Mouse (Mus musculus): ENCODE results near the gene BC024978. TPM values are rescaled to one million over a fixed set of nuclear protein-coding genes. Genes with fewer than 3 reads are reported as not detected.

The BC024978 gene
- polyA plus RNA-seq, 1 experiment, result 13.5 TPM

GRCm38 (mm10) chr7:27249928-27250327 is 54.3 kb downstream of the BC024978 start:
- Histone ChIP-seq H3K4me3 (replicated peaks; ENCODE audit: extremely low read depth, low read depth, low read length) (no peak overlapping the region), H3K4me1 (ENCODE audit: control insufficient read depth, insufficient read depth, low read length) (no peaks in the 10 kb centered on the region)
- 71% methylated on average over 5 of the region's 5 CpGs for WGBS
- TF ChIP-seq POLR2A (IDR thresholded peaks at IDR 0.05; ENCODE audit: borderline replicate concordance, extremely low read depth, low read depth, low read length), result no peak
- no peak for TF ChIP-seq CTCF (IDR thresholded peaks at IDR 0.05; ENCODE audit: insufficient read depth, low read length)
- no peak for DNase-seq

- no peaks in the 10 kb centered on the region for H3K4me1 ChIP-seq (ENCODE audit: control insufficient read depth, insufficient read depth, low read length)
- DNase-seq, result peak; percentile 40
- 61% methylated on average over 6 of the region's 6 CpGs for WGBS
- peak overlapping the region; percentile 27 for H3K4me3 ChIP-seq (replicated peaks; ENCODE audit: extremely low read depth, low read depth, low read length)
- no peak for TF ChIP-seq POLR2A (IDR thresholded peaks at IDR 0.05; ENCODE audit: borderline replicate concordance, extremely low read depth, low read depth, low read length)
- no peak for TF ChIP-seq CTCF (IDR thresholded peaks at IDR 0.05; ENCODE audit: insufficient read depth, low read length)
Observed at GRCm38 (mm10) chr7:27251946-27252345, 56.4 kb downstream of the BC024978 start.

GRCm38 (mm10) chr7:27255721-27256120 is 60.1 kb downstream of the BC024978 start:
- no peak for DNase-seq
- peak; percentile 62 for TF ChIP-seq CTCF (IDR thresholded peaks at IDR 0.05; ENCODE audit: insufficient read depth, low read length)
- TF ChIP-seq POLR2A (IDR thresholded peaks at IDR 0.05; ENCODE audit: borderline replicate concordance, extremely low read depth, low read depth, low read length), result no peak
- no peaks in the 10 kb centered on the region for H3K4me1 ChIP-seq (ENCODE audit: control insufficient read depth, insufficient read depth, low read length)
- H3K4me3 ChIP-seq (replicated peaks; ENCODE audit: extremely low read depth, low read depth, low read length), result no peak overlapping the region
- 65% methylated on average over 3 of the region's 3 CpGs for WGBS

- Histone ChIP-seq H3K4me1 (ENCODE audit: control insufficient read depth, insufficient read depth, low read length) (no peaks in the 10 kb centered on the region), H3K4me3 (replicated peaks; ENCODE audit: extremely low read depth, low read depth, low read length) (no peak overlapping the region)
- DNase-seq, result peak; percentile 47
- WGBS, result 44% methylated on average over 27 of the region's 27 CpGs
- TF ChIP-seq CTCF (IDR thresholded peaks at IDR 0.05; ENCODE audit: insufficient read depth, low read length) (no peak), POLR2A (IDR thresholded peaks at IDR 0.05; ENCODE audit: borderline replicate concordance, extremely low read depth, low read depth, low read length) (no peak)
Observed at GRCm38 (mm10) chr7:27257046-27257851, 61.7 kb downstream of the BC024978 start.

- TF ChIP-seq POLR2A (IDR thresholded peaks at IDR 0.05; ENCODE audit: borderline replicate concordance, extremely low read depth, low read depth, low read length) (no peak), CTCF (IDR thresholded peaks at IDR 0.05; ENCODE audit: insufficient read depth, low read length) (no peak)
- whole genome bisulfite sequencing, result 14% methylated on average over 5 of the region's 6 CpGs
- Histone ChIP-seq H3K4me3 (replicated peaks; ENCODE audit: extremely low read depth, low read depth, low read length) (peak overlapping the region; percentile 79), H3K4me1 (ENCODE audit: control insufficient read depth, insufficient read depth, low read length) (no peaks in the 10 kb centered on the region)
- DNase-seq, result no peak
Observed at GRCm38 (mm10) chr7:27257852-27258204, 62.2 kb downstream of the BC024978 start.

GRCm38 (mm10) chr7:27258205-27258899 is 62.8 kb downstream of the BC024978 start, which contains the start of gene Numbl:
Numbl (plus strand) TSS chr7:27258433.
- Histone ChIP-seq H3K4me1 (ENCODE audit: control insufficient read depth, insufficient read depth, low read length) (no peaks in the 10 kb centered on the region), H3K4me3 (replicated peaks; ENCODE audit: extremely low read depth, low read depth, low read length) (peak within 1 kb of the TSS; percentile 79)
- under 1% methylated on average over 47 of the region's 47 CpGs for WGBS
- DNase-seq, result peak; percentile 91
- TF ChIP-seq CTCF (IDR thresholded peaks at IDR 0.05; ENCODE audit: insufficient read depth, low read length) (no peak), POLR2A (IDR thresholded peaks at IDR 0.05; ENCODE audit: borderline replicate concordance, extremely low read depth, low read depth, low read length) (peak; percentile 28; the same call in 1 of the 2 replicates)

GRCm38 (mm10) chr7:27259271-27259721 is 63.7 kb downstream of the BC024978 start:
- 14% methylated on average over 9 of the region's 9 CpGs for WGBS
- DNase-seq, result no peak
- H3K4me3 ChIP-seq (replicated peaks; ENCODE audit: extremely low read depth, low read depth, low read length), result peak overlapping the region; percentile 51
- no peak for TF ChIP-seq CTCF (IDR thresholded peaks at IDR 0.05; ENCODE audit: insufficient read depth, low read length)
- TF ChIP-seq POLR2A (IDR thresholded peaks at IDR 0.05; ENCODE audit: borderline replicate concordance, extremely low read depth, low read depth, low read length), result no peak
- H3K4me1 ChIP-seq (ENCODE audit: control insufficient read depth, insufficient read depth, low read length), result no peaks in the 10 kb centered on the region

- DNase-seq, result no peak
- no peaks in the 10 kb centered on the region for H3K4me1 ChIP-seq (ENCODE audit: control insufficient read depth, insufficient read depth, low read length)
- 36% methylated on average over 5 of the region's 5 CpGs for WGBS
- peak overlapping the region; percentile 28 for H3K4me3 ChIP-seq (replicated peaks; ENCODE audit: extremely low read depth, low read depth, low read length)
- TF ChIP-seq POLR2A (IDR thresholded peaks at IDR 0.05; ENCODE audit: borderline replicate concordance, extremely low read depth, low read depth, low read length), result no peak
- TF ChIP-seq CTCF (IDR thresholded peaks at IDR 0.05; ENCODE audit: insufficient read depth, low read length), result no peak
Observed at GRCm38 (mm10) chr7:27259771-27260170, 64.2 kb downstream of the BC024978 start.

Other genes starting within 250 kb of the BC024978 start
- gene Cyp2a12, start 166.7 kb upstream of the BC024978 start, polyA plus RNA-seq (2012; rRNA removed), result 0.11 and 0.12 TPM in 2 replicates
- gene Cyp2f2, start 75.9 kb upstream of the BC024978 start, polyA plus RNA-seq (2012; rRNA removed), result 3,886 and 4,289 TPM in 2 replicates
- not detected in 2 replicates for gene Cyp2t4, start 42.1 kb upstream of the BC024978 start, polyA plus RNA-seq (2012; rRNA removed)
- 107 and 115 TPM in 2 replicates for gene Egln2, start 29.0 kb upstream of the BC024978 start, polyA plus RNA-seq (2012; rRNA removed)
- 67.8 and 69.0 TPM in 2 replicates for gene Rab4b, start 16.9 kb upstream of the BC024978 start, polyA plus RNA-seq (2012; rRNA removed)
- gene Gm21983, start 14.7 kb upstream of the BC024978 start, polyA plus RNA-seq (2012; rRNA removed), result not detected in 2 replicates
- 10.5 and 13.5 TPM in 2 replicates for gene Mia, start 14.6 kb upstream of the BC024978 start, polyA plus RNA-seq (2012; rRNA removed)
- gene Snrpa, start 490 bp downstream of the BC024978 start, polyA plus RNA-seq (2012; rRNA removed), result 135 and 136 TPM in 2 replicates
- gene Itpkc, start 32.9 kb downstream of the BC024978 start, polyA plus RNA-seq (2012; rRNA removed), result 8.6 and 11.2 TPM in 2 replicates
- gene Coq8b, start 37.2 kb downstream of the BC024978 start, polyA plus RNA-seq (2012; rRNA removed), result 68.6 and 76.8 TPM in 2 replicates
- gene Numbl, start 62.7 kb downstream of the BC024978 start, polyA plus RNA-seq (2012; rRNA removed), result 33.0 and 36.4 TPM in 2 replicates
- gene Ltbp4, start 141.9 kb downstream of the BC024978 start, polyA plus RNA-seq (2012; rRNA removed), result 496 and 612 TPM in 2 replicates
- gene Shkbp1, start 160.2 kb downstream of the BC024978 start, polyA plus RNA-seq (2012; rRNA removed), result 76.4 and 85.1 TPM in 2 replicates
- gene Gm20479, start 161.6 kb downstream of the BC024978 start, polyA plus RNA-seq (2012; rRNA removed), result not detected in 2 replicates